In the genomic region with DNA sequence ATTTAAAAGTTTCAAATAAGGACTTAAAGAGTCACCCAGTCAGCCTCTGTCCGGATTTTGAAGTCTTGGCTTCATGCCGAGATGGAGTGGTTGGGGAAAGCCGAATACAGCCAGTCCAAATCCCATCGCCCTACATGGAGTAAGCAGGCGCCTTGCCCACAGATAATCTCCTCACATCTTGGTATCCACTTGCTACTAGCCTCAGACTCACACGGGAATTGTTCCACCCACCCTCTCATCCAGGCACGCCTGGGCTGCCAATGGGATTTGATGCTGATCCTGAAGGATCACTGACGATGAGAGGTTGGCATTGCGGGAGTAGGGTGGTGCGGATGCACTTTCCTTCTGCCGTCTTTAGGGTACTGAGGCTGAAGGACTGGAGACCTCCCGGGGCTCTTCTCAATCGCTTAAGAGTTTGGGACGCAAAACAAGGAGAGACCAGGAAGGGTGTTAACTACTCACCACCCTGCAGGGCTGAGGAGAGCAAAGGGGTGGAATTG, we compare ENCODE assay signal across 8 mouse cellular contexts. TPM values are rescaled to one million over a fixed set of nuclear protein-coding genes. Genes with fewer than 3 reads are reported as not detected.
DNase-seq lines count a peak whose midpoint lies in the region; ATAC-seq and TF ChIP-seq lines count a peak whose summit lies in the region.

A gene (plus strand): TSS at position 292 of the 500 bp plus-strand sequence.

- CTCF ChIA-PET in Patski (lab: Charles Lee), result interaction anchor here (1.0 to 1.6 kb wide), 2 partner anchors 19 to 30 kb away, joined by 3 to 4 read pairs; no protein-coding TSS in a partner anchor

- peak within 1 kb of the TSS; percentile 91 for H3K4me3 ChIP-seq in cerebellum, adult 2 months (replicated peaks; ENCODE audit: insufficient read depth, low read depth, low read length)
- H3K4me3 ChIP-seq in layer of hippocampus, adult 2 months, result peak within 1 kb of the TSS; percentile 94

- WGBS in cerebellum, adult 2 months, result under 1% methylated on average over 14 of the region's 14 CpGs

- in situ Hi-C loops in Patski (cut with MboI; ENCODE audit: low pct_unique_long_range_greater_than_20kb), result no loop called here

- no peak for DNase-seq in Patski (ENCODE audit: low read depth, low spot score)
- DNase-seq in cerebellum, adult 2 months, result peak; percentile 77
- DNase-seq in frontal cortex, adult 2 months (ENCODE audit: extremely low spot score in 1 of 2, low spot score in 1 of 2), result peak; percentile 61 to 76
- peak; percentile 71 for DNase-seq in heart, postnatal 4 days
- DNase-seq in layer of hippocampus, adult 2 months (ENCODE audit: low spot score in 2 of 2), result peak; percentile 71 to 78
- DNase-seq in lung, adult 18-20 months, result peak; percentile 60 to 68
- peak; percentile 58 to 60 for DNase-seq in urinary bladder, postnatal 36 days (ENCODE audit: low spot score in 2 of 2)

- H3K27me3 ChIP-seq in Patski, result no peaks in the 10 kb centered on the region
- H3K27me3 ChIP-seq in cerebellum, adult 2 months (ENCODE audit: control insufficient read depth, insufficient read depth, low read length), result no peaks in the 10 kb centered on the region

- TF ChIP-seq POLR2A in cerebellum, adult 2 months (IDR thresholded peaks at IDR 0.05; ENCODE audit: borderline replicate concordance, insufficient read depth, low read length), result peak; percentile 39; the same call in 1 of the 2 replicates

- no peak for TF ChIP-seq CTCF in Patski (IDR thresholded peaks at IDR 0.05)
- no peak for TF ChIP-seq CTCF in cerebellum, adult 2 months (IDR thresholded peaks at IDR 0.05; ENCODE audit: borderline replicate concordance, insufficient read depth, low read depth, low read length)
- TF ChIP-seq CTCF in layer of hippocampus, adult 2 months (conservative IDR thresholded peaks at IDR 0.05), result no peak

- ATAC-seq in Patski, result peak; percentile 37
- ATAC-seq in neutrophil, adult 5-6 weeks (ENCODE audit: extremely low read depth, insufficient number of reproducible peaks, low FRiP score, poor library complexity, severe bottlenecking), result no peak

- peaks cover 13% of the 10 kb centered on the region for H3K4me1 ChIP-seq in cerebellum, adult 2 months (ENCODE audit: control insufficient read depth, insufficient read depth, low read length)

- POLR2A ChIA-PET in Patski (lab: Charles Lee), result interaction anchor here (0.9 to 1.7 kb wide), 2 partner anchors 17 to 54 kb away, joined by 3 to 5 read pairs; no protein-coding TSS in a partner anchor

- peak within 1 kb of the TSS; percentile 93 for H3K27ac ChIP-seq in cerebellum, adult 2 months (ENCODE audit: insufficient read depth, low read length)
- peak within 1 kb of the TSS; percentile 98 for H3K27ac ChIP-seq in layer of hippocampus, adult 2 months

RNA-seq across cellular contexts. Expression of the gene that starts here (rescaled TPM):
- polyA plus RNA-seq in Patski (2021), result 81.8 TPM
- 22.4 and 24.1 TPM in 2 replicates for polyA plus RNA-seq in cerebellum, adult 2 months (2012; rRNA removed)
- 24.2 and 25.3 TPM in 2 replicates for polyA plus RNA-seq in frontal cortex, adult 2 months (2012; rRNA removed)
- total RNA-seq in heart, postnatal 4 days (2021), result 10 to 100 TPM; 45.0 to 48.0 TPM
- 10 to 100 TPM; 65.5 to 73.3 TPM for total RNA-seq in layer of hippocampus, adult 2 months (2021)
- total RNA-seq in neutrophil, adult 5-6 weeks (2017), result 77.7 and 87.9 TPM in 2 replicates
